Mouse (Mus musculus) forebrain, embryonic 14.5 days (tissue): ENCODE measurements around the gene Mrtfa. TPM values are rescaled to one million over a fixed set of nuclear protein-coding genes. Genes with fewer than 3 reads are reported as not detected.

Experiments
- ATAC-seq: fragments of 200-750 bp; cut with Nextera tagmentation; 2 replicates; pipeline ENCODE4 v1.8.0; 2017; ENCODE audit warnings: mild to moderate bottlenecking, moderate library complexity
- DNase-seq: peaks from one replicate; pipeline ENCODE4 v3.0.0-alpha.2; 2015; ENCODE audit warnings: low spot score
- H3K27ac ChIP-seq: fragments of 300-500 bp; sonication (generic); 2 replicates; pipeline ENCODE4 v1.5.1; 2014; ENCODE audit warnings: low read depth, mild to moderate bottlenecking, control low read depth, low read length, moderate library complexity
- H3K27me3 ChIP-seq: fragments of 300-500 bp; sonication (generic); replicated peaks from 2 replicates; pipeline ENCODE4 v1.6.1; 2014; ENCODE audit warnings: low read length, control low read depth, mixed read lengths; ENCODE audit not compliant: control insufficient read depth, insufficient read depth
- H3K36me3 ChIP-seq: fragments of 300-500 bp; sonication (generic); 2 replicates; pipeline ENCODE4 v1.6.1; 2014; ENCODE audit warnings: low read length, control low read depth; ENCODE audit not compliant: control insufficient read depth, insufficient read depth
- H3K4me1 ChIP-seq: fragments of 300-500 bp; sonication (generic); 2 replicates; pipeline ENCODE4 v1.6.1; 2014; ENCODE audit warnings: antibody characterized with exemption, low read length, control low read depth; ENCODE audit not compliant: control insufficient read depth, insufficient read depth
- H3K4me2 ChIP-seq: fragments of 300-500 bp; sonication (generic); 2 replicates; pipeline ENCODE4 v1.6.1; 2014; ENCODE audit warnings: mild to moderate bottlenecking, control low read depth, low read length
- H3K4me3 ChIP-seq: fragments of 300-500 bp; sonication (generic); 2 replicates; pipeline ENCODE4 v1.5.1; 2014; ENCODE audit warnings: low read depth, low read length, control low read depth
- H3K9ac ChIP-seq: fragments of 300-500 bp; sonication (generic); 2 replicates; pipeline ENCODE4 v1.6.1; 2014; ENCODE audit warnings: mild to moderate bottlenecking, low read length, control low read depth, moderate library complexity
- H3K9me3 ChIP-seq: fragments of 300-500 bp; sonication (generic); replicated peaks from 2 replicates; pipeline ENCODE4 v1.6.1; 2016; ENCODE audit warnings: low read length, control low read depth, mixed read lengths; ENCODE audit not compliant: control insufficient read depth
- WGBS: fragments of 180-500 bp; shearing (Covaris S2); extraction: QIAGEN DNeasy Blood & Tissue Kit; methylation state at CpG from one replicate; pipeline ENCODE4 v1.1.7; 2014; 5-methylcytosine and 5-hydroxymethylcytosine counted together
- polyA plus RNA-seq: library from polyadenylated mRNA; unstranded; fragments of >200 nt; fragmentation: Nextera tagmentation; extraction: Ambion mirVana; gene quantifications from 2 replicates; pipeline ENCODE4 v1.2.1, GENCODE M21; 2014

Gene Mrtfa
- polyA plus RNA-seq, 1 experiment from 2014 or later, result 13.6 TPM

- Histone ChIP-seq H3K9ac (no peak overlapping the region), H3K27ac (no peak overlapping the region), H3K27me3 (no peaks in the 10 kb centered on the region), H3K9me3 (no peaks in the 10 kb centered on the region), H3K36me3 (0 out of 2 replicates have a peak, but pooled peaks cover 4% of the 10 kb centered on the region), H3K4me2 (no peak overlapping the region), H3K4me1 (peaks cover 12% of the 10 kb centered on the region; the same call in 1 of the 2 replicates), H3K4me3 (no peak overlapping the region)
- 91% methylated on average over 5 of the region's 5 CpGs for WGBS
- no peak for DNase-seq
- ATAC-seq, result no peak
Observed at GRCm38 (mm10) chr15:81192316-81192715, 1.8 kb upstream of the Mrtfa start.

GRCm38 (mm10) chr15:81191303-81191702 lies 746 bp upstream of the Mrtfa start:
- peaks cover 12% of the 10 kb centered on the region for H3K36me3 ChIP-seq
- no peak for DNase-seq
- peak overlapping the region; percentile 77 for H3K4me3 ChIP-seq
- no peaks in the 10 kb centered on the region for H3K27me3 ChIP-seq
- WGBS, result 22% methylated on average over 9 of the region's 9 CpGs
- H3K9ac ChIP-seq, result peak overlapping the region; percentile 71
- H3K27ac ChIP-seq, result no peak overlapping the region
- peak overlapping the region; percentile 64 for H3K4me2 ChIP-seq
- H3K4me1 ChIP-seq, result peaks cover 12% of the 10 kb centered on the region; the same call in 1 of the 2 replicates
- ATAC-seq, result no peak
- H3K9me3 ChIP-seq, result no peaks in the 10 kb centered on the region

- Histone ChIP-seq H3K9ac (peak overlapping the region; percentile 83), H3K4me2 (peak overlapping the region; percentile 64), H3K27ac (peak overlapping the region; percentile 79), H3K27me3 (no peaks in the 10 kb centered on the region), H3K4me1 (peaks cover 12% of the 10 kb centered on the region; the same call in 1 of the 2 replicates), H3K36me3 (peaks cover 12% of the 10 kb centered on the region), H3K9me3 (no peaks in the 10 kb centered on the region), H3K4me3 (peak overlapping the region; percentile 77)
- DNase-seq (peak; percentile 28), ATAC-seq (no peak; the same call in 1 of the 2 replicates)
- WGBS, result under 1% methylated on average over 46 of the region's 46 CpGs
Observed at GRCm38 (mm10) chr15:81190011-81190629, 437 bp downstream of the Mrtfa start.

GRCm38 (mm10) chr15:81189061-81189460 lies 1.5 kb downstream of the Mrtfa start:
- peaks cover 12% of the 10 kb centered on the region for H3K36me3 ChIP-seq
- WGBS, result 90% methylated on average over 2 of the region's 2 CpGs
- H3K4me2 ChIP-seq, result peak overlapping the region; percentile 64
- no peaks in the 10 kb centered on the region for H3K27me3 ChIP-seq
- ATAC-seq, result no peak
- peak overlapping the region; percentile 77 for H3K4me3 ChIP-seq
- no peaks in the 10 kb centered on the region for H3K9me3 ChIP-seq
- peaks cover 12% of the 10 kb centered on the region; the same call in 1 of the 2 replicates for H3K4me1 ChIP-seq
- peak overlapping the region; percentile 83; the same call in 1 of the 2 replicates for H3K9ac ChIP-seq
- H3K27ac ChIP-seq, result no peak overlapping the region
- DNase-seq, result no peak

- Histone ChIP-seq H3K9ac (no peak overlapping the region), H3K4me3 (no peak overlapping the region), H3K9me3 (no peaks in the 10 kb centered on the region), H3K27ac (no peak overlapping the region), H3K27me3 (no peaks in the 10 kb centered on the region), H3K4me2 (no peak overlapping the region), H3K36me3 (peaks cover 12% of the 10 kb centered on the region), H3K4me1 (0 out of 2 replicates have a peak, but pooled peaks cover 8% of the 10 kb centered on the region)
- no peak for ATAC-seq
- WGBS, result 93% methylated on average over 1 of the region's 1 CpGs
- DNase-seq, result no peak
Observed at GRCm38 (mm10) chr15:81184913-81185312, 5.6 kb downstream of the Mrtfa start.

GRCm38 (mm10) chr15:81181233-81181632 lies 9.3 kb downstream of the Mrtfa start:
- no peak overlapping the region for H3K4me2 ChIP-seq
- 77% methylated on average over 2 of the region's 2 CpGs for WGBS
- ATAC-seq, result no peak
- no peaks in the 10 kb centered on the region for H3K9me3 ChIP-seq
- no peaks in the 10 kb centered on the region for H3K4me1 ChIP-seq
- H3K36me3 ChIP-seq, result no peaks in the 10 kb centered on the region
- H3K4me3 ChIP-seq, result no peak overlapping the region
- H3K27me3 ChIP-seq, result no peaks in the 10 kb centered on the region
- no peak for DNase-seq
- no peak overlapping the region for H3K27ac ChIP-seq
- H3K9ac ChIP-seq, result no peak overlapping the region

GRCm38 (mm10) chr15:81179523-81179922 lies 11.0 kb downstream of the Mrtfa start:
- H3K9ac ChIP-seq, result no peak overlapping the region
- H3K36me3 ChIP-seq, result no peaks in the 10 kb centered on the region
- H3K9me3 ChIP-seq, result no peaks in the 10 kb centered on the region
- WGBS, result 81% methylated on average over 2 of the region's 2 CpGs
- no peak overlapping the region for H3K4me3 ChIP-seq
- H3K4me2 ChIP-seq, result no peak overlapping the region
- H3K4me1 ChIP-seq, result no peaks in the 10 kb centered on the region
- H3K27me3 ChIP-seq, result no peaks in the 10 kb centered on the region
- DNase-seq, result no peak
- ATAC-seq, result no peak
- H3K27ac ChIP-seq, result no peak overlapping the region

- Histone ChIP-seq H3K9ac (no peak overlapping the region), H3K4me3 (no peak overlapping the region), H3K36me3 (0 out of 2 replicates have a peak, but pooled peaks cover 2% of the 10 kb centered on the region), H3K9me3 (no peaks in the 10 kb centered on the region), H3K4me1 (no peaks in the 10 kb centered on the region), H3K4me2 (no peak overlapping the region), H3K27me3 (no peaks in the 10 kb centered on the region), H3K27ac (no peak overlapping the region)
- DNase-seq, result no peak
- no peak for ATAC-seq
- WGBS, result 84% methylated on average over 11 of the region's 11 CpGs
Observed at GRCm38 (mm10) chr15:81178703-81179102, 11.9 kb downstream of the Mrtfa start.

- no peaks in the 10 kb centered on the region for H3K27me3 ChIP-seq
- no peak overlapping the region for H3K27ac ChIP-seq
- no peak overlapping the region for H3K4me3 ChIP-seq
- ATAC-seq, result no peak
- no peak for DNase-seq
- H3K9me3 ChIP-seq, result no peaks in the 10 kb centered on the region
- no peak overlapping the region for H3K9ac ChIP-seq
- H3K36me3 ChIP-seq, result 0 out of 2 replicates have a peak, but pooled peaks cover 2% of the 10 kb centered on the region
- H3K4me1 ChIP-seq, result no peaks in the 10 kb centered on the region
- no peak overlapping the region for H3K4me2 ChIP-seq
- 95% methylated on average over 7 of the region's 7 CpGs for WGBS
Observed at GRCm38 (mm10) chr15:81177860-81178259, 12.7 kb downstream of the Mrtfa start.
